Mouse (Mus musculus) hindlimb bud, embryonic 11.5 days (tissue): ENCODE results near the gene Ier3.

Source experiments
- DNase-seq: peaks from one replicate; pipeline ENCODE4 v3.0.0-alpha.2; 2012; ENCODE audit warnings: low read depth, low spot score; ENCODE audit errors: extremely low spot score

The Ier3 gene

GRCm38 (mm10) chr17:35821439-35822430, at the start of gene Ier3:
Gene Ier3 (plus strand): TSS chr17:35821684.
- no peak for DNase-seq

GRCm38 (mm10) chr17:35776811-35777609, 44.5 kb upstream of the Ier3 start:
- DNase-seq = no peak

GRCm38 (mm10) chr17:35778965-35779364, 42.5 kb upstream of the Ier3 start:
- DNase-seq = no peak

GRCm38 (mm10) chr17:35779466-35780205, 41.8 kb upstream of the Ier3 start:
- DNase-seq = no peak

GRCm38 (mm10) chr17:35780362-35780761, 41.1 kb upstream of the Ier3 start:
- DNase-seq = no peak

GRCm38 (mm10) chr17:35782398-35782797, 39.1 kb upstream of the Ier3 start:
- no peak for DNase-seq

- DNase-seq = no peak
Measured at GRCm38 (mm10) chr17:35782924-35783323, 38.6 kb upstream of the Ier3 start.

GRCm38 (mm10) chr17:35783944-35784343, 37.5 kb upstream of the Ier3 start:
- no peak for DNase-seq

- DNase-seq = no peak
Measured at GRCm38 (mm10) chr17:35785140-35785539, 36.3 kb upstream of the Ier3 start.

- no peak for DNase-seq
Measured at GRCm38 (mm10) chr17:35787493-35787892, 34.0 kb upstream of the Ier3 start.

- no peak for DNase-seq
Measured at GRCm38 (mm10) chr17:35788025-35788424, 33.5 kb upstream of the Ier3 start.

- no peak for DNase-seq
Measured at GRCm38 (mm10) chr17:35790933-35791332, 30.6 kb upstream of the Ier3 start.

- no peak for DNase-seq
Measured at GRCm38 (mm10) chr17:35792837-35793236, 28.6 kb upstream of the Ier3 start.

- no peak for DNase-seq
Measured at GRCm38 (mm10) chr17:35795099-35795498, 26.4 kb upstream of the Ier3 start.

- DNase-seq = no peak
Measured at GRCm38 (mm10) chr17:35795656-35796055, 25.8 kb upstream of the Ier3 start.

GRCm38 (mm10) chr17:35796835-35797234, 24.6 kb upstream of the Ier3 start:
- no peak for DNase-seq

GRCm38 (mm10) chr17:35800905-35801304, 20.6 kb upstream of the Ier3 start:
- no peak for DNase-seq

GRCm38 (mm10) chr17:35803020-35803419, 18.5 kb upstream of the Ier3 start:
- no peak for DNase-seq

- DNase-seq = no peak
Measured at GRCm38 (mm10) chr17:35803858-35804399, 17.6 kb upstream of the Ier3 start.

GRCm38 (mm10) chr17:35808073-35808472, 13.4 kb upstream of the Ier3 start:
- DNase-seq = no peak

- DNase-seq = no peak
Measured at GRCm38 (mm10) chr17:35809395-35809794, 12.1 kb upstream of the Ier3 start.
